Mouse (Mus musculus) megakaryocyte, embryonic 14.5 days (primary cell): ENCODE data around the gene Trabd2b.

Experiments used
- FLI1 ChIP-seq: IDR thresholded peaks from 2 replicates; pipeline ENCODE4 v1.6.1; 2012; ENCODE audit warnings: low read length, inconsistent platforms, mixed read lengths
- GATA1 ChIP-seq: IDR thresholded peaks from 3 replicates; pipeline ENCODE4 v1.6.1; 2012; ENCODE audit warnings: mixed read lengths, low read length, inconsistent platforms, borderline replicate concordance

DNA sequence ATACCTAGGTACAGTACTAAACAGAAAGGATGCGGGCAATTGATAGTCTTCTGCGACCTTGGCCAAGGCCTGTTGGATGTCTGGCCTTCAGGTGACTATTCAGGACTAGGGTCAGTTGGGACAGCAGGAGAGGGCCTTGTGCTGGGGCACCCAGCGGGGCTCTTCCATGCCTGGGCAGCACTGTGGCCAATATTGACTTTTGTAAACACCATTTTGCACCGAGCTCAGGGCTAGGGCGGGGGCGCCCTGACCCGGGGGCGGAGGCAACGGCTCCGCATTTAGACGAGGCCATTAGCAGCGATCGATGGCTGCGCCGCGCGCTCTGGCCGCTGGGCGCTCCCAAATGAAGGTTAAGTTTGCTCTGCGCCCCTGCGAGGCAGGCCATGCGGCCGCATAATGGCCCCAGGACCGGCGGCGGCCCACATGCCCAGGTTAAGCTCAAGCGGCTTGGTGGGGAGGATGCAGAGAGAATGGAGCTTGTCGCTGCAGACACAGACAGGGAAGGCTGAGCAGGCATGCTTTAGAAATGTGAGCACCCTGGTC is 242.1 kb downstream of the Trabd2b start:
- TF ChIP-seq GATA1 (no peak), FLI1 (no peak)
